Mouse (Mus musculus) CD4-positive helper T cell, adult 2 months (primary cell): Measurements from ENCODE around the gene Nmt2.

Experiments used
- DNase-seq: peaks from one replicate; pipeline ENCODE4 v3.0.0-alpha.2; 2012; ENCODE audit warnings: low read depth, missing footprints, low spot score

The Nmt2 gene

DNA sequence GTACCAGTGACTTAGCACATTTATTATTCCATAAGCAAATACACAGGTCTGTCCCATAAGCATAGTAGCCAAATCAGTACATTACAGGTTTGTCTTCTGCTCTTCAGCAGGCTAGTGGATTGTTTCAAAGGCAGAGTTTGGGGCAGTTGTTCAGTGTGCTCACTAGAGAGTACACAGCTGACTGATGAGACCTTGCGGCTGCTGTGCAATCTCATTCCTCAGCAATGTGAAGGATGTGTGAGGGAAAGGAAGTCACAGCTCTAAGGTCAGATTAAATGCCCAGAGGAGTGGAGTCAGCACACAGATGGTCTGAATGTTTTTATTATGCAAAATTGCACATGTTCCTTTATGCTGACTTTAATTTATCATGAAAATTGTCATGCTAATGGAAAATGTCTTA lies 42.5 kb downstream of the Nmt2 start:
- no peak for DNase-seq

GRCm38 (mm10) chr2:3327351-3327750 lies 43.3 kb downstream of the Nmt2 start:
- DNase-seq = peak; percentile 34

- no peak for DNase-seq
Observed at GRCm38 (mm10) chr2:3331071-3331703, 47.2 kb downstream of the Nmt2 start.

DNA sequence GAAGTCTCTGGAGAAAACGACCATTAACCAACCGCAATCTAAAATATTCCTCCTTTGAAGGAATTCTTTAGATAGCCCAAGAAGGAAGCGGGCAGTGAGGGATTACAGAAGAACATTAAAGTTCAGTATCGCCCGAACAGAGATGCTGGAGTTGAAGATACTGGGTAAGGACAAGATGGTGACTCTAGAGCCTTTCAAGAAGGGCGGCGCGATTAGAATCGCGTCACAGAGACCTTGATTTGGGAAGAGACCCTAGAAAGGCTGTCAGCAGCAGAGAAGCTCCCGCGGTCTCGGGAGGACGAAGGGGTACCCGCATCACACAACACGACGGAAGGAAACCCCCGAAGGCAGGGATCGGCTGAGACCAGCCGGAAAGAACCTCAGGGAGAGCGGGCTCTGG lies 48.0 kb downstream of the Nmt2 start:
- no peak for DNase-seq

- DNase-seq = peak; percentile 99
Observed at GRCm38 (mm10) chr2:3332484-3333242, 48.7 kb downstream of the Nmt2 start, which contains the start of gene Rpp38. Gene Rpp38 (minus strand): TSS chr2:3332643.

GRCm38 (mm10) chr2:3333761-3334160 lies 49.7 kb downstream of the Nmt2 start:
- peak; percentile 74 for DNase-seq

DNA sequence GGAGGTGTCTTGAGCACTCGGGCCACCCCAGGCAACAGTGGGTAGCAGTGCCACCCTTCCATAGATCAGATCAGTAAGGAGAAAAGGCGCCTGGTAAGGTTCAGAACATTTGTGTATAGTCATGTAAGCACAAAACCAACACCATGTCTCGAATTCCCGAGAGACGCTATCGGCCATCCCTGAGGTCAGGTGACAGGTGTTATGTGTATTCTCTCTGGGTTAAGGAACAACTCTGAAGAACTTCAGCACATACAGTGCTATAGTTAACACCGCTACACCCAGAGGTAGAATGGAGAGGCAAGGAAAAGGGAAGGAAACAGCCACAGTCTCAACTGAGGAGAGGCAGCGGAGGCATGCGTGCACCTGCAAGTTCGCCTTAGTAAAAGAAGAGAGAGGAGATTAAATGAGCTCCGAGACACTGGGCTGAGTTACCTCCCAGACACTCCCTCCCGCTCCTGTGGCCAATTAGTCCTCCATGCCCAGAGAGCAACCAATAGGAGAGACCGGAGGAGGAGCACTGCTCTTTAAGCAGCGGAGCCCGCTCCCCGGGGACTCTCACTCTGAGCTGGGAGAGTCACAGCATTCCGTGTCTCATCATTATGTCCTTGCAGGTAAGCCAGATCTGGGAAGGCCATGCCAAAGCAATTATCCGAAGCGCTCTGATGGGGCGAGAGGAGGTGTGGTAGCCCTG lies 51.7 kb downstream of the Nmt2 start, which contains the start of gene Acbd7:
Acbd7 (plus strand) TSS at position 558 of the 691 bp plus-strand sequence.
- DNase-seq = peak; percentile 71

- DNase-seq = no peak
Observed at GRCm38 (mm10) chr2:3348422-3348821, 64.4 kb downstream of the Nmt2 start.

GRCm38 (mm10) chr2:3348919-3349318 lies 64.9 kb downstream of the Nmt2 start:
- DNase-seq = peak; percentile 38

DNA sequence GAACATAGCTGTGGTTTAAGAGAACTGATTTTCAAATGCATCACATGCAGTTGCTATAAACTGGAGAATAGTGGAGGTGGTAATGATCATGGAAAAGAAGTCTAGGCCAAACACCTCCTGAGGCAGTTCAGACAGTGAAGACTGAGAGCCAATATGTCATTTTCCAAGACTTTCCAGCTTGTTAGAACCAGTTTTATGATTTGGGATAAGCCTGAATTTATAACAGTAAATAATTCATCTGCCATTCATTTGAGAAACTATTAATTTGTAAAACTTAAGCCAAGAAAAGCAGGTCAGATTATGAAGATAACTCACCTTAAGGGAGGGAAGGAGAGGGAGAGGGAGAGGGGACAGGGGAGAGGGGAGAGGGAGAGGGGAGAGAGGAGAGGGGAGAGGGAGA lies 69.1 kb downstream of the Nmt2 start:
- DNase-seq = no peak

DNA sequence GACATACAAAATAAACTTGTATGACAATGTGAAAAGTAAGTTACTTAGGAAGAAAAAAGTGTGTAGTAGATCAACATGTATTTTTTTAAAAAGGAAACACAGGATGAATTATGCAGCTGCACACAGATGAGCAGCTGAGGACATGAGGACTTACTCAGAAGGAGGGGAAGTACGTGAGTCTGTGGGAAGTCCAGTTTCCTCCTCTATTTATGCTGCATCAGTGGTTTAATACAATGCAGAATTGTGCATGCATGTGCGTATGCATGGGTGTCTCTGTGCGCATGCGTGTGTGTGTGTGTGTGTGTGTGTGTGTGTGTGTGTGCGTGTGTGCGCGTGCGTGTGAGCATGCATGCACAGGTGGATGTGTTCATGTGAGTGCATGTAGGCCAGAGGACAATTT lies 71.8 kb downstream of the Nmt2 start:
- DNase-seq = no peak

- DNase-seq = no peak
Observed at GRCm38 (mm10) chr2:3356311-3356710, 72.3 kb downstream of the Nmt2 start.

DNA sequence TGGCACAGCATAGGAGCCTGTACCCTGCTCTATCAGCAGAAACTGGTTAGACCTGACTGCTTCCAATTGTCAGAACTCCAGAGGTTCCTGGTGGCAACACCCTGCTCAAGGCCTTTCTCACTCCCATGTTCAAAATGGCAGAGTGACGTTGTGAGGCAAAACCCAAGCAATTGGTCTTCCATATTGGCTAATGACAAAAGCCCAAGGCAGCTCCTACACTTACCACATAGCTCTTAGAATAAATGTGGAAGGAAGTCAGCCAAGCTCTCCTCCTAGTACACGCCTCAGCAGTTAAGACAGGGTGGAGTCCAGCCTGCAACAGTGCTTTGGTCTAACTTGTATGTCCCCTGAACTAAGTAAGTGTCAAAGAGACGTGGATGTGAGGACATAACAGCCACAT lies 73.9 kb downstream of the Nmt2 start:
- DNase-seq = no peak

GRCm38 (mm10) chr2:3361067-3361466 lies 77.1 kb downstream of the Nmt2 start:
- DNase-seq = no peak

GRCm38 (mm10) chr2:3365127-3365526 lies 81.1 kb downstream of the Nmt2 start:
- no peak for DNase-seq
